ENCODE assay signal across 9 mouse cellular contexts in genomic region chr9:108307021-108307807, GRCm38 (mm10). TPM values are rescaled to one million over a fixed set of nuclear protein-coding genes. Genes with fewer than 3 reads are reported as not detected.
DNase-seq lines count a peak whose midpoint lies in the region; ATAC-seq lines count a peak whose summit lies in the region.
"Had no signal": no experiment of that assay in that cellular context is flagged by ENCODE, and none has a peak within 500 bp of the region (broad histone marks: within the 10 kb centered on the region; RNA-seq: fewer than 3 reads in every experiment).

No protein-coding gene starts in this region.

- WGBS in heart, embryonic 10.5 days = 14% methylated on average over 12 of the region's 12 CpGs
- 22% methylated on average over 12 of the region's 12 CpGs for WGBS in forebrain, embryonic 15.5 days
- 4% methylated on average over 12 of the region's 12 CpGs for WGBS in liver, embryonic 16.5 days (ENCODE audit: insufficient replicate concordance)

- peak overlapping the region; percentile 91 for H3K9ac ChIP-seq in forebrain, embryonic 15.5 days (replicated peaks)
- peak overlapping the region; percentile 98 for H3K9ac ChIP-seq in liver, embryonic 16.5 days (ENCODE audit: low read depth, low read length)

- ATAC-seq in forebrain, embryonic 15.5 days (replicated peaks) = no peak
- ATAC-seq in liver, embryonic 16.5 days (ENCODE audit: low read depth) = no peak

- peak overlapping the region; percentile 46 for H3K4me2 ChIP-seq in forebrain, embryonic 15.5 days (replicated peaks)
- peak overlapping the region; percentile 63 for H3K4me2 ChIP-seq in liver, embryonic 16.5 days (ENCODE audit: low read depth, low read length)

- DNase-seq in heart, embryonic 10.5 days (ENCODE audit: low spot score) = no peak
- DNase-seq in heart, adult 9 months (ENCODE audit: low spot score in 2 of 2) = no peak
- peak; percentile 52 for DNase-seq in CD4-positive helper T cell, adult 2 months (ENCODE audit: low read depth, low spot score)
- DNase-seq in adrenal gland, postnatal 36 days = no peak
- DNase-seq in ovary, adult 18-20 months (ENCODE audit: low spot score) = no peak
- no peak for DNase-seq in spleen, adult 12 weeks (ENCODE audit: low spot score)

- H3K4me1 ChIP-seq in heart, embryonic 10.5 days = peaks cover 23% of the 10 kb centered on the region
- H3K4me1 ChIP-seq in forebrain, embryonic 15.5 days = peaks cover 56% of the 10 kb centered on the region
- peaks cover 38% of the 10 kb centered on the region for H3K4me1 ChIP-seq in liver, embryonic 16.5 days (ENCODE audit: control insufficient read depth, low read depth, low read length)

- peak overlapping the region; percentile 98 for H3K27ac ChIP-seq in heart, embryonic 10.5 days
- peak overlapping the region; percentile 99 for H3K27ac ChIP-seq in forebrain, embryonic 15.5 days (replicated peaks)
- peak overlapping the region; percentile 100 for H3K27ac ChIP-seq in liver, embryonic 16.5 days (ENCODE audit: low read length)

- no peaks in the 10 kb centered on the region for H3K27me3 ChIP-seq in heart, embryonic 10.5 days (ENCODE audit: insufficient read depth, poor library complexity, severe bottlenecking)
- no peaks in the 10 kb centered on the region for H3K27me3 ChIP-seq in forebrain, embryonic 15.5 days
- no peaks in the 10 kb centered on the region for H3K27me3 ChIP-seq in liver, embryonic 16.5 days (ENCODE audit: control insufficient read depth, insufficient read depth, low read depth, low read length)
- H3K27me3 ChIP-seq: Patski had no signal

- H3K4me3 ChIP-seq in heart, embryonic 10.5 days = peak overlapping the region; percentile 84
- H3K4me3 ChIP-seq in forebrain, embryonic 15.5 days = peak overlapping the region; percentile 89
- peak overlapping the region; percentile 88 for H3K4me3 ChIP-seq in liver, embryonic 16.5 days (ENCODE audit: low read depth, low read length)

- no peaks in the 10 kb centered on the region for H3K9me3 ChIP-seq in heart, embryonic 10.5 days
- no peaks in the 10 kb centered on the region for H3K9me3 ChIP-seq in forebrain, embryonic 15.5 days
- no peaks in the 10 kb centered on the region for H3K9me3 ChIP-seq in liver, embryonic 16.5 days (replicated peaks; ENCODE audit: control insufficient read depth, low read length)

- H3K36me3 ChIP-seq in heart, embryonic 10.5 days = peaks cover 25% of the 10 kb centered on the region
- peaks cover 17% of the 10 kb centered on the region for H3K36me3 ChIP-seq in forebrain, embryonic 15.5 days
- peaks cover 8% of the 10 kb centered on the region; the same call in 1 of the 2 replicates for H3K36me3 ChIP-seq in liver, embryonic 16.5 days (ENCODE audit: control insufficient read depth, insufficient read depth)

RNA-seq across cellular contexts. Expression of gene Tcta, which starts 1.3 kb away (rescaled TPM):
- polyA plus RNA-seq in heart, embryonic 10.5 days (2016; fragmentation: Nextera tagmentation; extraction: Ambion mirVana) = 28.2 and 30.3 TPM in 2 replicates
- 35.2 and 36.6 TPM in 2 replicates for polyA plus RNA-seq in forebrain, embryonic 15.5 days (2015; fragmentation: Nextera tagmentation; extraction: Ambion mirVana)
- polyA plus RNA-seq in liver, embryonic 16.5 days (2015; fragmentation: Nextera tagmentation; extraction: Ambion mirVana) = 14.9 and 15.2 TPM in 2 replicates
- 10 to 100 TPM; 38.8 to 48.3 TPM for total RNA-seq in adrenal gland, postnatal 36 days (2021)

RNA-seq across cellular contexts. Expression of gene Rhoa, which starts 1.3 kb away (rescaled TPM):
- 277 and 285 TPM in 2 replicates for polyA plus RNA-seq in heart, embryonic 10.5 days (2016; fragmentation: Nextera tagmentation; extraction: Ambion mirVana)
- 296 and 306 TPM in 2 replicates for polyA plus RNA-seq in forebrain, embryonic 15.5 days (2015; fragmentation: Nextera tagmentation; extraction: Ambion mirVana)
- 190 and 213 TPM in 2 replicates for polyA plus RNA-seq in liver, embryonic 16.5 days (2015; fragmentation: Nextera tagmentation; extraction: Ambion mirVana)
- 100 to 1,000 TPM; 363 to 383 TPM for total RNA-seq in adrenal gland, postnatal 36 days (2021)

RNA-seq across cellular contexts. Expression of gene Amt, which starts 10.6 kb away (rescaled TPM):
- 15.3 and 16.1 TPM in 2 replicates for polyA plus RNA-seq in heart, embryonic 10.5 days (2016; fragmentation: Nextera tagmentation; extraction: Ambion mirVana)
- 23.8 and 24.5 TPM in 2 replicates for polyA plus RNA-seq in forebrain, embryonic 15.5 days (2015; fragmentation: Nextera tagmentation; extraction: Ambion mirVana)
- 14.4 and 15.0 TPM in 2 replicates for polyA plus RNA-seq in liver, embryonic 16.5 days (2015; fragmentation: Nextera tagmentation; extraction: Ambion mirVana)
- 1 to 10 TPM; 2.7 to 4.4 TPM for total RNA-seq in adrenal gland, postnatal 36 days (2021)

RNA-seq across cellular contexts. Expression of gene Nicn1, which starts 17.0 kb away (rescaled TPM):
- 21.4 and 24.2 TPM in 2 replicates for polyA plus RNA-seq in heart, embryonic 10.5 days (2016; fragmentation: Nextera tagmentation; extraction: Ambion mirVana)
- polyA plus RNA-seq in forebrain, embryonic 15.5 days (2015; fragmentation: Nextera tagmentation; extraction: Ambion mirVana) = 120 and 133 TPM in 2 replicates
- polyA plus RNA-seq in liver, embryonic 16.5 days (2015; fragmentation: Nextera tagmentation; extraction: Ambion mirVana) = 7.4 and 7.6 TPM in 2 replicates
- total RNA-seq in adrenal gland, postnatal 36 days (2021) = 10 to 100 TPM; 17.1 TPM

RNA-seq across cellular contexts. Expression of gene Gpx1, which starts 31.5 kb away (rescaled TPM):
- polyA plus RNA-seq in heart, embryonic 10.5 days (2016; fragmentation: Nextera tagmentation; extraction: Ambion mirVana) = 1,031 and 1,079 TPM in 2 replicates
- 383 and 395 TPM in 2 replicates for polyA plus RNA-seq in forebrain, embryonic 15.5 days (2015; fragmentation: Nextera tagmentation; extraction: Ambion mirVana)
- 5,943 and 6,062 TPM in 2 replicates for polyA plus RNA-seq in liver, embryonic 16.5 days (2015; fragmentation: Nextera tagmentation; extraction: Ambion mirVana)
- 100 to 1,000 TPM; 538 to 748 TPM for total RNA-seq in adrenal gland, postnatal 36 days (2021)
